Mouse (Mus musculus) E14TG2a.4 (cell line): Measurements from ENCODE around the gene Sox5.
A peak's percentile ranks its signal among the peaks of the same experiment; 100 is the strongest.

Source experiments
- H3K27me3 ChIP-seq: 2 replicates; pipeline ENCODE4 v1.6.1; 2014; ENCODE audit warnings: low read length, control low read depth; ENCODE audit not compliant: insufficient read depth
- H3K36me3 ChIP-seq: 2 replicates; pipeline ENCODE4 v1.6.1; 2014; ENCODE audit warnings: low read length, control low read depth; ENCODE audit not compliant: insufficient read depth
- H3K4me1 ChIP-seq: replicated peaks from 2 replicates; pipeline ENCODE4 v1.6.1; 2014; ENCODE audit warnings: low read depth, low read length, control low read depth
- H3K4me3 ChIP-seq: replicated peaks from 2 replicates; pipeline ENCODE4 v1.5.1; 2014; ENCODE audit warnings: mild to moderate bottlenecking, low read length
- H3K9me3 ChIP-seq: 2 replicates; pipeline ENCODE4 v1.6.1; 2014; ENCODE audit warnings: low read length, control low read depth
- CTCF ChIP-seq: conservative IDR thresholded peaks from 2 replicates; pipeline ENCODE4 v1.5.1; 2014; ENCODE audit warnings: low read length
- NANOG ChIP-seq: IDR thresholded peaks from 2 replicates; pipeline ENCODE4 v1.6.1; 2014; ENCODE audit warnings: borderline replicate concordance, low read length, mixed read lengths
- POU5F1 ChIP-seq: IDR thresholded peaks from 2 replicates; pipeline ENCODE4 v1.6.1; 2014; ENCODE audit warnings: low read length, borderline replicate concordance

Sox5 gene

DNA sequence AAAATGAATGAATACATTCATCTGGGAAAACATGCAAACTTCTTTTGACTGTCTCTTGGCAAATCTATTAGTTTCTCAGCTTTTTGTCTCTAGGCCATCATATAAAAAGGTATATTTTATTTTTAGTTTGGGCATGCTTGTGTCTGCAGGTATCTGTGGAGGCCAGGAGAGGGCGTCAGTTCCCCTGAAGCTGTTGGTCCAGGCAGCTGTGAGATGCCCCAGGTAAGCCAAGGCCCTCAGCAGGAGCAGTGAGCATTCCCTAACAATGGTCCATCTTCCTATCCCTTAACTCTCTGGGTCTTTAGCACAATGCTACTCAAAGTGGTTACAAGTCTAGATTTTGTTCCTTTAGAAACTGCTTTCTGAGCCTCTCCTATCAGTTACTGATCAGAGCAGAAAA, 338.1 kb downstream of the Sox5 start:
- H3K27me3 ChIP-seq, result no peaks in the 10 kb centered on the region
- no peaks in the 10 kb centered on the region for H3K9me3 ChIP-seq
- peaks cover 17% of the 10 kb centered on the region for H3K4me1 ChIP-seq
- no peak overlapping the region for H3K4me3 ChIP-seq
- H3K36me3 ChIP-seq, result no peaks in the 10 kb centered on the region
- TF ChIP-seq POU5F1 (no peak), NANOG (no peak), CTCF (peak; percentile 34)

DNA sequence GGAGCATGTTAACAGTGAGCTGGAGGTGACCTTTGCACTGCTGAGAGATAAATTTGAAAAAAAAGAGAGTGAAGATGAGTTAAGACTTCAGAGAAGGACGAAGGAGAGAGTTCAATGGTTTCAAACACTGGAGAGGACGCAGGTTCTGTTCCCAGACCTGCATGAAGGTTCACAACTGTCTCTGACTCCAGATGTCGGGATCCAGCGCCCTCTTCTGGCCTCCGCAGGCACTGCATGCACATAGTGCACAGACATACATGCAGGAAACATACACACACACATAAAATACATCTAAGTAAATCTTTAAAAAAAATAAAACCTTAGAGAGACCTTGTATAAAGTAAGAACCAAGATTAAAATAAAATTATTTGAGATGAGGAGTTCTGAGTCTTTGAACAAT, 352.5 kb downstream of the Sox5 start:
- Histone ChIP-seq H3K9me3 (no peaks in the 10 kb centered on the region), H3K36me3 (no peaks in the 10 kb centered on the region)
- no peak for TF ChIP-seq NANOG
- TF ChIP-seq POU5F1, result no peak
- peak; percentile 85 for TF ChIP-seq CTCF

DNA sequence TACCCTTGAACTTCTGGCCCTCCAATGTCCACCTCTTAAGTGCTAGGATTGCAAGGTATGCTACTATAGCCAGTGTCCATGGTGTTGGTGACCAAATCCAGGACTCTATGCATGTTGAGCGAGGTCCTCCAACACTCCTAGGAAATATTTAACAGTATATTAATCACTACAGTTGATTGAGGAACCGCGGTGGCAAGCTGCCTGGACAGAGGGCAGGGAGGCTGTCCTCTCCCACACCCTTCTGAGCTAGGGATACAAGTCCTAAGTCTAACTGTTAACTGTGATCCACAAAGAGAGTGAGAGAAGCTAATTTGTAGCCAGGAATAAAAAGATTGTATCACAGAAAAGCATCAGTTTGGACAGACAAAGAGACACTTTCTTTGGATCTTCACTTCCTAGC, 373.7 kb downstream of the Sox5 start:
- no peaks in the 10 kb centered on the region for H3K4me1 ChIP-seq
- TF ChIP-seq NANOG (no peak), CTCF (no peak), POU5F1 (no peak)

More for the DNA sequence above, 352.5 kb downstream of the Sox5 start:
- H3K4me3 ChIP-seq, result no peak overlapping the region
- no peaks in the 10 kb centered on the region for H3K27me3 ChIP-seq
- H3K4me1 ChIP-seq, result peaks cover 26% of the 10 kb centered on the region

DNA sequence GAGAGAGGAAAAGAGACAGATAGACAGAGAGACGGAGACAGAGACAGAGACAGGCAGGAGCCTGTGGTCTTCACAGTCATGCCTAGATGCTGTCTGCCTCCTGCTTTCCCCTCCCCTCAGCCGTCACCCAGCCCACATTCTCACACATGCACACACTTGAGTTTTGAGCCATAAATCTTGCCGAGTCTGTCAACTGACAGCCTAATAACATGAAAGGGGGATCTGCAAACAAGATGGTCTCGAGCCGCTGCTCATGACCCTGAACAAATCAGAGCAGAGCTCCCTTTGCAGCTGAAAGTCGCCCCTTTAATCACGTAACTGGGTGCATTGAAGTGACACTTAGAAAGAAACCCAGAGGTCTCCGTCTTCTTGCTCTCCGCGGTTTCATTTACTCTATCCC, 383.7 kb downstream of the Sox5 start:
- TF ChIP-seq NANOG (no peak), POU5F1 (no peak), CTCF (no peak)
- no peaks in the 10 kb centered on the region for H3K36me3 ChIP-seq
- peaks cover 11% of the 10 kb centered on the region; the same call in 1 of the 2 replicates for H3K27me3 ChIP-seq
- no peaks in the 10 kb centered on the region for H3K9me3 ChIP-seq
- H3K4me1 ChIP-seq, result no peaks in the 10 kb centered on the region
- no peak overlapping the region for H3K4me3 ChIP-seq

More for the DNA sequence above, 373.7 kb downstream of the Sox5 start:
- no peaks in the 10 kb centered on the region for H3K36me3 ChIP-seq
- no peaks in the 10 kb centered on the region for H3K9me3 ChIP-seq
- H3K4me3 ChIP-seq, result no peak overlapping the region
- no peaks in the 10 kb centered on the region; the same call in 1 of the 2 replicates for H3K27me3 ChIP-seq

GRCm38 (mm10) chr6:144393151-144393550, 388.6 kb downstream of the Sox5 start:
- TF ChIP-seq NANOG (no peak), CTCF (no peak), POU5F1 (no peak)
- Histone ChIP-seq H3K36me3 (no peaks in the 10 kb centered on the region), H3K4me3 (no peak overlapping the region), H3K27me3 (peaks cover 15% of the 10 kb centered on the region), H3K9me3 (no peaks in the 10 kb centered on the region), H3K4me1 (no peaks in the 10 kb centered on the region)

DNA sequence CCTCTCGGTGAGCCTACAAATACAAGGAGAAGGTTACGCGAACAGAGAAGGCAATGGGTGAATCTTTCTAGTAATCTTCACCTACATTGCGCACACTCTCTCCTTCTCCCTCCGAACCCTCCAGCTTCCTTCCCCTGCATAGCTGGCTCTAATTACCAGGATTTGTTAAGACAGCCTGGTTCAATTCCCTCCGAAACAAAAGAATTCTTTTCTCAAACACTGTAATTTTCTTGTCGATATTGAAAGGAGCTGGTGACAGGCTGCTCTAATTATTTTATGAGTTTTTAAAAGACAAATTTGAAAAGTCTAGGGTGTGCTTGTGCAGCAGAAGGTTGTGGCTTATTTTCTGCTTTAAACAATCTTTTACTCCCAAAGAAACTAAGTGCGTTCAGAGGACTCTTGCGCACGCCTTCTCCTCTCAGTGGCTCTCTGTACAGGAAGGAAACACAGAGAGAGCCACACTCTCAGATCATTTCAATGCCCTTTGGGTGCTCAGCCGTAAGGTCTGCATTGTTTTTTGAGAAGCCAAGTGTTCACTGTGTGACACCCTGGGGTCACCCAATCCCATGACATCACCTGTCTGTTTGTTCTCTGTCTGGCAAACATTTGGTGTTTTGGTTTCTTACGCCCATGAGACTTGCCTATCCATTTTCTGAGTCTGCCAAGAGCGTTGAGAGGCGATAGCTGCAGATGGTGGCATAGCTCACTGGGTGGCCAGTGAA, 392.3 kb downstream of the Sox5 start:
- no peaks in the 10 kb centered on the region for H3K36me3 ChIP-seq
- TF ChIP-seq NANOG (no peak), CTCF (no peak), POU5F1 (no peak)
- H3K9me3 ChIP-seq, result no peaks in the 10 kb centered on the region
- H3K4me3 ChIP-seq, result no peak overlapping the region
- H3K27me3 ChIP-seq, result peaks cover 14% of the 10 kb centered on the region
- H3K4me1 ChIP-seq, result peaks cover 4% of the 10 kb centered on the region

DNA sequence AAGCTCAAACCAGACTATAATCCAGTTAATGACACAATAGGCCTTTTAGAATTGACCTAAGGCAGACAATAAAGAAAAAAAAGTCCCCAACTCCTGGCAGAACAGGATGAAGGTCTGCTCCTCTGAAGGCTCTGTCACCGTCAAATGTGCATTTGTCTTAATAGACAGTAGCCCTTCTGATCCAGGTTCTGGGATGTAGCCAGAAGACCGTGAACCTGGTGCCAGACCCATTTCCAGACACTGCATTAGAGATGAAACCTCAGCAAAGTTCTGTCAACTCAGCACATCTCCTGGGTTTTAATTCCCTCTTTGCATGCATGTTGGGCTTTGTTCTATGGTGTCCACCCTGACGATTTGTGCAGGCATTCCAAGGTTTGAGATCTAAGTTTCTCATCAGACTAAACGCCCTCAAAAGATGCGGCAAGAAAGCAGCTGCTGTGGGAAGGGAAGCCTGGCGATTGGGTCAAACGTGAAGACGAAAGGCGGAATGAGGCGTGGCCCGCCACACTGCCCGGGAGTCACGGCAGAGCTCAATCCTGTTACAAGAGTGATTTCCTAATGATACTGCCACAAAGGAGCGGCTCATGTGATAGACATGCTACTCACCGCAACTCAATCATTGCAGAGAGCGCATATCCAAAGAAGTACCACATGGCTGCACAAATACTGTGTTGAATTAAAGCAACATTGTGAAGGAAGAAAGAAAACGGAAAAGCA, 394.1 kb downstream of the Sox5 start:
- Histone ChIP-seq H3K36me3 (no peaks in the 10 kb centered on the region), H3K4me3 (no peak overlapping the region), H3K27me3 (peaks cover 20% of the 10 kb centered on the region), H3K4me1 (peaks cover 4% of the 10 kb centered on the region), H3K9me3 (no peaks in the 10 kb centered on the region)
- TF ChIP-seq CTCF (no peak), NANOG (no peak), POU5F1 (no peak)

DNA sequence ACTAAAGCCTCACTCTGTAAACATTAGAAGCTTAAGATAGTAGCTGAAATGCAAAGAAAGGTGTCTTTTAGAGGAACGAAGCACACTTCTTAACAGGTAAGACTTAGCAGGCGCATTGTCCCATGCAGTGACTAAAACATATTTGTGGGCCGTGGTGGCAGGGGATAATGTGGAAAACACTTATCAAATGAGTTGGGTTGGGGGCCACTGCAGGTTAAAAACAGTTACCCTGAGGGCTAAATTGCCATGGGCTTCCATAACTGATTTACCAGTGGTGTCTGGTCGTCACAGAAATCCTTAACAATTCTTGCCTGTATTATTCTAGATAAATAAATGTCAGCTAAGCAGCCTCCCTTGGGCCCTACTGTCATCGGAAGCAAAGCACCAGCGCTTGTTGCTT, 401.1 kb downstream of the Sox5 start:
- TF ChIP-seq CTCF (no peak), NANOG (no peak), POU5F1 (no peak)
- Histone ChIP-seq H3K27me3 (peaks cover 6% of the 10 kb centered on the region), H3K4me1 (peaks cover 11% of the 10 kb centered on the region), H3K9me3 (no peaks in the 10 kb centered on the region), H3K4me3 (no peak overlapping the region), H3K36me3 (no peaks in the 10 kb centered on the region)

- TF ChIP-seq NANOG, result no peak
- no peak for TF ChIP-seq CTCF
- TF ChIP-seq POU5F1, result no peak
- H3K9me3 ChIP-seq, result no peaks in the 10 kb centered on the region
- H3K36me3 ChIP-seq, result no peaks in the 10 kb centered on the region
- H3K4me3 ChIP-seq, result no peak overlapping the region
- peaks cover 16% of the 10 kb centered on the region for H3K4me1 ChIP-seq
- peaks cover 6% of the 10 kb centered on the region for H3K27me3 ChIP-seq
Measured at GRCm38 (mm10) chr6:144380171-144380570, 401.6 kb downstream of the Sox5 start.
